10 mouse cellular contexts compared by ENCODE assay signal in the genomic region with DNA sequence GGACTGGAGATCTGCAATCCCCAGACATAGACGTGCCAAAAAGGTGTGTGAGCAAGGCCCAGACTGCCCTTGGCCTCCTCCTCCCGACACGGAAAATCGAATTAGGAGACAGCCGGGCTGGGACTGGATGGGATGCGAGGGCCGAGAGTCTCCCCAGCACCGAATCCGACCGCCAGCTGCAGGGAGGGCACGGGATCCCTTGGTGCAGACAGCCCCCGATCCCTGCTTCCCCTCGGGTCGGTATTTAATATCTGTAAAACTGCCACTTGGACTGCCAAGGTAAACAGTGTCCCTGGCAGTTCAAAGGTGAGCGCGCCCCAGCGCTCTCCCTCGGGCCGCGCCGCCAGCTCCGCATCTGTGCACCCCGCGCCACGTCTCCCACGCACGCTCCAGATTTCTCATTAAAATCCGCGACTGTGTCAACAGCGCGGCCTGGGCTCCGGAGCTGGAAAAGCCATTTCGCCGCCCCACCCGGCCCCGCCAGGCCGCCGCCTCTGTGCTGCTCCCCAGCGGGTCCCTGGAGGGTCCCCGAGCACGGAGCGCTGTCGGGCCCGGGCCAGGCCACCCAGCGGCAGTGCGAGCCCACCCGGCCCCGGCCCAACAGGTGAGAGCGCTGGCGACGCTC. TPM values are rescaled to one million over a fixed set of nuclear protein-coding genes. Genes with fewer than 3 reads are reported as not detected.
DNase-seq lines count a peak whose midpoint lies in the region; ATAC-seq and TF ChIP-seq lines count a peak whose summit lies in the region.
"Had no signal": no experiment of that assay in that cellular context is flagged by ENCODE, and none has a peak within 500 bp of the region (broad histone marks: within the 10 kb centered on the region; RNA-seq: fewer than 3 reads in every experiment).

No protein-coding gene starts in this region.

- H3K27ac ChIP-seq in heart, postnatal 0 days (ENCODE audit: low read depth), result no peak overlapping the region
- H3K27ac ChIP-seq in intestine, embryonic 16.5 days (ENCODE audit: low read length), result no peak overlapping the region
- H3K27ac ChIP-seq in midbrain, embryonic 13.5 days, result no peak overlapping the region

- H3K27me3 ChIP-seq in heart, postnatal 0 days (ENCODE audit: control insufficient read depth, insufficient read depth, low read length), result peaks cover 68% of the 10 kb centered on the region
- peaks cover 14% of the 10 kb centered on the region for H3K27me3 ChIP-seq in intestine, embryonic 16.5 days (replicated peaks; ENCODE audit: control insufficient read depth, insufficient read depth, low read length)
- H3K27me3 ChIP-seq in midbrain, embryonic 13.5 days, result peaks cover 60% of the 10 kb centered on the region

- no peak overlapping the region for H3K9ac ChIP-seq in heart, postnatal 0 days (replicated peaks; ENCODE audit: low read depth, low read length)
- peak overlapping the region; percentile 59 for H3K9ac ChIP-seq in intestine, embryonic 16.5 days (ENCODE audit: low read depth, low read length)
- peak overlapping the region; percentile 64 for H3K9ac ChIP-seq in midbrain, embryonic 13.5 days (replicated peaks)

- H3K9me3 ChIP-seq in heart, postnatal 0 days (replicated peaks; ENCODE audit: control insufficient read depth, low read length), result 0 out of 2 replicates have a peak, but pooled peaks cover 1% of the 10 kb centered on the region
- no peaks in the 10 kb centered on the region for H3K9me3 ChIP-seq in intestine, embryonic 16.5 days (ENCODE audit: control insufficient read depth, low read length)
- no peaks in the 10 kb centered on the region for H3K9me3 ChIP-seq in midbrain, embryonic 13.5 days

- H3K4me3 ChIP-seq in heart, postnatal 0 days (ENCODE audit: low read depth, low read length), result peak overlapping the region; percentile 36
- peak overlapping the region; percentile 46 for H3K4me3 ChIP-seq in intestine, embryonic 16.5 days (ENCODE audit: low read length)
- H3K4me3 ChIP-seq in midbrain, embryonic 13.5 days (replicated peaks), result peak overlapping the region; percentile 46

- no peaks in the 10 kb centered on the region for H3K36me3 ChIP-seq in heart, postnatal 0 days (replicated peaks; ENCODE audit: control insufficient read depth, insufficient read depth, low read length)
- no peaks in the 10 kb centered on the region for H3K36me3 ChIP-seq in intestine, embryonic 16.5 days (ENCODE audit: control insufficient read depth, insufficient read depth, low read length)
- no peaks in the 10 kb centered on the region for H3K36me3 ChIP-seq in midbrain, embryonic 13.5 days

- WGBS in heart, postnatal 0 days, result under 1% methylated on average over 45 of the region's 51 CpGs
- WGBS in intestine, embryonic 16.5 days, result 1% methylated on average over 51 of the region's 51 CpGs
- under 1% methylated on average over 51 of the region's 51 CpGs for WGBS in midbrain, embryonic 13.5 days

- no peaks in the 10 kb centered on the region; the same call in 1 of the 2 replicates for H3K4me1 ChIP-seq in heart, postnatal 0 days (ENCODE audit: control insufficient read depth, insufficient read depth)
- peaks cover 9% of the 10 kb centered on the region; the same call in 1 of the 2 replicates for H3K4me1 ChIP-seq in intestine, embryonic 16.5 days (ENCODE audit: control insufficient read depth, insufficient read depth, low read length)
- H3K4me1 ChIP-seq in midbrain, embryonic 13.5 days (replicated peaks), result peaks cover 14% of the 10 kb centered on the region

- no peak for DNase-seq in heart, postnatal 0 days (ENCODE audit: low spot score)
- no peak for DNase-seq in heart, adult 8-10 months (ENCODE audit: low spot score)
- peak; percentile 56 for DNase-seq in embryo, embryonic 9.5 days (ENCODE audit: extremely low spot score)
- no peak for DNase-seq in thymus, postnatal 36 days
- no peak for DNase-seq in layer of hippocampus, postnatal 25 days (ENCODE audit: extremely low spot score in 1 of 2, low spot score in 1 of 2)

- no peak for ATAC-seq in heart, postnatal 0 days (ENCODE audit: insufficient read depth, low read depth)
- peak; percentile 69 for ATAC-seq in intestine, embryonic 16.5 days
- ATAC-seq in midbrain, embryonic 13.5 days, result peak; percentile 80
- no peak for ATAC-seq in megakaryocyte, adult 5-6 weeks (ENCODE audit: poor library complexity, severe bottlenecking)

- no peak for TF ChIP-seq EP300 in heart, postnatal 0 days (IDR thresholded peaks at IDR 0.05; ENCODE audit: low read depth)

- no peak for TF ChIP-seq CTCF in heart, postnatal 0 days (IDR thresholded peaks at IDR 0.05; ENCODE audit: low read depth)

- H3K4me2 ChIP-seq in heart, postnatal 0 days (ENCODE audit: low read depth, low read length), result peak overlapping the region; percentile 57
- H3K4me2 ChIP-seq in intestine, embryonic 16.5 days (ENCODE audit: low read depth, low read length), result peak overlapping the region; percentile 86
- peak overlapping the region; percentile 76 for H3K4me2 ChIP-seq in midbrain, embryonic 13.5 days (replicated peaks)

RNA-seq across cellular contexts. Expression of gene Gm12830, which starts 21.7 kb away (rescaled TPM):
- total RNA-seq in heart, postnatal 0 days (2014; rRNA removed; ENCODE audit: low replicate concordance), result not detected in 2 replicates
- not detected in 2 replicates for polyA plus RNA-seq in heart, postnatal 0 days (2015; fragmentation: Nextera tagmentation; extraction: Ambion mirVana)
- total RNA-seq in heart, adult 8-10 months (2022), result not detected
- not detected in 2 replicates for polyA plus RNA-seq in intestine, embryonic 16.5 days (2015; fragmentation: Nextera tagmentation; extraction: Ambion mirVana)
- polyA plus RNA-seq in midbrain, embryonic 13.5 days (2015; fragmentation: Nextera tagmentation; extraction: Ambion mirVana), result 0.08 TPM in 1 of 2 replicates, not detected in the other
- total RNA-seq in layer of hippocampus, postnatal 25 days (2021), result not detected
- not detected in 2 replicates for total RNA-seq in megakaryocyte, adult 5-6 weeks (2015)
- not detected in 2 replicates for total RNA-seq in megakaryocyte, adult 5-6 weeks (2017)
- total RNA-seq: gastrocnemius, postnatal 4 days; MEL had no signal

Comparison
In these comparisons a context has a peak if more than half of its experiments do, and no peak if none do; other contexts are left out.
1. ATAC-seq: peak in intestine, embryonic 16.5 days (single experiment) and midbrain, embryonic 13.5 days (single experiment); none in heart, postnatal 0 days (single experiment) and megakaryocyte, adult 5-6 weeks (single experiment).
2. Peak in every context shown above with its lines, with median percentiles within 50 percentile points of each other: H3K4me2 ChIP-seq and H3K4me3 ChIP-seq.